ENCODE assay signal across 7 mouse cellular contexts in genomic region chr4:133729541-133730093, GRCm38 (mm10). TPM values are rescaled to one million over a fixed set of nuclear protein-coding genes. Genes with fewer than 3 reads are reported as not detected.
DNase-seq lines count a peak whose midpoint lies in the region; ATAC-seq lines count a peak whose summit lies in the region.

No protein-coding gene starts in this region.

- no peaks in the 10 kb centered on the region for H3K27me3 ChIP-seq in embryonic facial prominence, embryonic 11.5 days (ENCODE audit: control insufficient read depth, insufficient read depth, low read length)
- H3K27me3 ChIP-seq in limb, embryonic 10.5 days (ENCODE audit: low read depth, poor library complexity, severe bottlenecking): no peaks in the 10 kb centered on the region
- H3K27me3 ChIP-seq in midbrain, embryonic 12.5 days: no peaks in the 10 kb centered on the region

- ATAC-seq in embryonic facial prominence, embryonic 11.5 days (replicated peaks; ENCODE audit: insufficient number of reproducible peaks, low FRiP score, low TSS enrichment, low read depth): peak; percentile 85
- peak; percentile 90 for ATAC-seq in midbrain, embryonic 12.5 days (ENCODE audit: low FRiP score, low read depth)

- peak overlapping the region; percentile 35 for H3K4me2 ChIP-seq in embryonic facial prominence, embryonic 11.5 days (ENCODE audit: low read depth, low read length)
- H3K4me2 ChIP-seq in midbrain, embryonic 12.5 days (replicated peaks): peak overlapping the region; percentile 46

- peak; percentile 89 for DNase-seq in adrenal gland, postnatal 14 days
- DNase-seq in embryonic facial prominence, embryonic 11.5 days (ENCODE audit: low spot score): peak; percentile 81
- DNase-seq in heart, adult 11 months: peak; percentile 100
- peak; percentile 90 for DNase-seq in kidney, adult 18-20 months
- peak; percentile 86 for DNase-seq in limb, embryonic 10.5 days (ENCODE audit: low spot score)
- peak; percentile 51 to 58 for DNase-seq in spleen, adult 18-20 months

- no peaks in the 10 kb centered on the region for H3K36me3 ChIP-seq in embryonic facial prominence, embryonic 11.5 days (replicated peaks; ENCODE audit: control insufficient read depth, insufficient read depth, low read depth, low read length)
- H3K36me3 ChIP-seq in limb, embryonic 10.5 days: peaks cover 49% of the 10 kb centered on the region
- H3K36me3 ChIP-seq in midbrain, embryonic 12.5 days: no peaks in the 10 kb centered on the region

- WGBS in embryonic facial prominence, embryonic 11.5 days: 3% methylated on average over 16 of the region's 16 CpGs
- 4% methylated on average over 16 of the region's 16 CpGs for WGBS in limb, embryonic 10.5 days
- WGBS in midbrain, embryonic 12.5 days: 5% methylated on average over 16 of the region's 16 CpGs

- H3K4me1 ChIP-seq in embryonic facial prominence, embryonic 11.5 days (ENCODE audit: control insufficient read depth, insufficient read depth, low read length): peaks cover 6% of the 10 kb centered on the region
- H3K4me1 ChIP-seq in limb, embryonic 10.5 days: peaks cover 68% of the 10 kb centered on the region
- peaks cover 84% of the 10 kb centered on the region for H3K4me1 ChIP-seq in midbrain, embryonic 12.5 days

- no peaks in the 10 kb centered on the region for H3K9me3 ChIP-seq in embryonic facial prominence, embryonic 11.5 days (replicated peaks; ENCODE audit: control insufficient read depth, low read length)
- H3K9me3 ChIP-seq in limb, embryonic 10.5 days (replicated peaks): no peaks in the 10 kb centered on the region
- no peaks in the 10 kb centered on the region for H3K9me3 ChIP-seq in midbrain, embryonic 12.5 days

- no peak overlapping the region for H3K4me3 ChIP-seq in embryonic facial prominence, embryonic 11.5 days (ENCODE audit: low read depth, low read length)
- peak overlapping the region; percentile 37 for H3K4me3 ChIP-seq in limb, embryonic 10.5 days
- peak overlapping the region; percentile 31 for H3K4me3 ChIP-seq in midbrain, embryonic 12.5 days

- peak overlapping the region; percentile 64 for H3K27ac ChIP-seq in embryonic facial prominence, embryonic 11.5 days (replicated peaks; ENCODE audit: low read depth, low read length)
- peak overlapping the region; percentile 73 for H3K27ac ChIP-seq in limb, embryonic 10.5 days
- peak overlapping the region; percentile 92 for H3K27ac ChIP-seq in midbrain, embryonic 12.5 days (replicated peaks)

- peak overlapping the region; percentile 39 for H3K9ac ChIP-seq in embryonic facial prominence, embryonic 11.5 days (replicated peaks; ENCODE audit: low read length)
- H3K9ac ChIP-seq in midbrain, embryonic 12.5 days (replicated peaks): peak overlapping the region; percentile 17; the same call in 1 of the 2 replicates

RNA-seq across cellular contexts. Expression of gene Arid1a, which starts 27.0 kb away (rescaled TPM):
- 58.6 and 69.0 TPM in 2 replicates for total RNA-seq in adrenal gland, postnatal 14 days (2021)
- 32.6 and 36.3 TPM in 2 replicates for polyA plus RNA-seq in embryonic facial prominence, embryonic 11.5 days (2014; fragmentation: Nextera tagmentation; extraction: Ambion mirVana)
- 42.1 and 46.6 TPM in 2 replicates for polyA plus RNA-seq in limb, embryonic 10.5 days (2016; fragmentation: Nextera tagmentation; extraction: Ambion mirVana)
- polyA plus RNA-seq in midbrain, embryonic 12.5 days (2016; fragmentation: Nextera tagmentation; extraction: Ambion mirVana): 47.7 and 48.5 TPM in 2 replicates

RNA-seq across cellular contexts. Expression of gene Pigv, which starts 57.2 kb away (rescaled TPM):
- total RNA-seq in adrenal gland, postnatal 14 days (2021): 13.9 and 17.2 TPM in 2 replicates
- polyA plus RNA-seq in embryonic facial prominence, embryonic 11.5 days (2014; fragmentation: Nextera tagmentation; extraction: Ambion mirVana): 9.3 and 9.9 TPM in 2 replicates
- 17.9 and 19.6 TPM in 2 replicates for polyA plus RNA-seq in limb, embryonic 10.5 days (2016; fragmentation: Nextera tagmentation; extraction: Ambion mirVana)
- 18.3 and 19.1 TPM in 2 replicates for polyA plus RNA-seq in midbrain, embryonic 12.5 days (2016; fragmentation: Nextera tagmentation; extraction: Ambion mirVana)
